Mouse (Mus musculus) kidney, adult 2 months (tissue): Measurements from ENCODE around the gene P2ry6. TPM values are rescaled to one million over a fixed set of nuclear protein-coding genes. Genes with fewer than 3 reads are reported as not detected.

Source experiments
- DNase-seq: peaks from one replicate; pipeline ENCODE4 v3.0.0; 2021
- H3K27ac ChIP-seq: fragments of 200-500 bp; 2 replicates; pipeline ENCODE4 v1.5.1; 2012; ENCODE audit warnings: low read depth, low read length, control low read depth, inconsistent platforms; ENCODE audit not compliant: insufficient read depth
- H3K27me3 ChIP-seq: fragments of 200-500 bp; replicated peaks from 2 replicates; pipeline ENCODE4 v1.6.1; 2012; ENCODE audit warnings: mild to moderate bottlenecking, moderate library complexity, low read length, inconsistent platforms; ENCODE audit not compliant: control insufficient read depth, insufficient read depth
- H3K36me3 ChIP-seq: fragments of 200-500 bp; 2 replicates; pipeline ENCODE4 v1.6.1; 2012; ENCODE audit warnings: mild to moderate bottlenecking, moderate library complexity, low read length, inconsistent platforms; ENCODE audit not compliant: control insufficient read depth, insufficient read depth
- H3K4me1 ChIP-seq: fragments of 200-500 bp; 2 replicates; pipeline ENCODE4 v1.6.1; 2011; ENCODE audit warnings: low read length; ENCODE audit not compliant: control insufficient read depth, insufficient read depth
- H3K4me3 ChIP-seq: fragments of 200-500 bp; 2 replicates; pipeline ENCODE4 v1.5.1; 2011; ENCODE audit warnings: mild to moderate bottlenecking, low read depth, low read length, control low read depth; ENCODE audit not compliant: insufficient read depth
- CTCF ChIP-seq: fragments of 200-500 bp; conservative IDR thresholded peaks from 2 replicates; pipeline ENCODE4 v1.5.1; 2011; ENCODE audit warnings: low read depth, mild to moderate bottlenecking, control low read depth, low read length, moderate library complexity, mixed read lengths; ENCODE audit not compliant: insufficient read depth, insufficient read length
- POLR2A ChIP-seq: fragments of 200-500 bp; IDR thresholded peaks from one replicate; pipeline ENCODE4 v1.6.1; 2011; ENCODE audit warnings: low read depth, low read length, control low read depth
- WGBS: fragments of 180-500 bp; shearing (Covaris S2); methylation state at CpG from one replicate; pipeline ENCODE4 v1.1.7; 2018; 5-methylcytosine and 5-hydroxymethylcytosine counted together
- polyA plus RNA-seq: library from polyadenylated mRNA; depleted of rRNA; stranded (reverse); fragments of >200 nt; gene quantifications from 2 replicates; pipeline ENCODE4 v1.2.3, GENCODE M21; 2012

The P2ry6 gene
- polyA plus RNA-seq, 1 experiment = 7.6 TPM

DNA sequence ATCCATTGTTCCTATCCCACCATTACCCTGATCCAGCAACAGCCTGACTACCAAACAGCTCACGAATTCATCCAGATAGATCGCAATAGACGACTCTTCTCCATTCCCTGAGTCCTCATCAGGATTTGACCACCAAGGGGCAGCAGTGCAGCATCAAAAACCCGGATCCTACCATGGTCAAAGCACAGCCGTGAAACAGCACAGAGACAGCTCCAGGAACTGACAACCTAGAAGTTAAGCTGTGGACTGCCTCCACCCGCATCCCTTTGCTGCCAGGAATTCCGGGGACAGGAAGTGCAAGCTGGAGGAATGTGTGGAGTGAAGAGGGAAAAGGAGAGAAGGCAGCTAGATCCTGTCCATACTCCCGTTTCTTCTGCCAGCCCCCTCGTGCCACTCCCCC is 13.6 kb upstream of the P2ry6 start:
- DNase-seq = peak; percentile 85
- Histone ChIP-seq H3K4me3 (no peak overlapping the region), H3K27ac (no peak overlapping the region), H3K4me1 (peaks cover 18% of the 10 kb centered on the region), H3K27me3 (no peaks in the 10 kb centered on the region), H3K36me3 (no peaks in the 10 kb centered on the region)
- WGBS = 15% methylated on average over 9 of the region's 9 CpGs
- TF ChIP-seq POLR2A = no peak
- TF ChIP-seq CTCF = peak; percentile 89

GRCm38 (mm10) chr7:100984452-100985395 is 10.3 kb upstream of the P2ry6 start:
- Histone ChIP-seq H3K4me1 (peaks cover 13% of the 10 kb centered on the region), H3K27me3 (no peaks in the 10 kb centered on the region), H3K36me3 (no peaks in the 10 kb centered on the region), H3K4me3 (no peak overlapping the region), H3K27ac (peak overlapping the region; percentile 49; the same call in 1 of the 2 replicates)
- peak; percentile 60 for DNase-seq
- WGBS = 41% methylated on average over 21 of the region's 21 CpGs
- TF ChIP-seq POLR2A = no peak

- Histone ChIP-seq H3K4me3 (no peak overlapping the region), H3K4me1 (peaks cover 3% of the 10 kb centered on the region), H3K36me3 (no peaks in the 10 kb centered on the region), H3K27me3 (no peaks in the 10 kb centered on the region), H3K27ac (no peak overlapping the region)
- TF ChIP-seq CTCF (no peak), POLR2A (no peak)
- WGBS = 28% methylated on average over 2 of the region's 2 CpGs
- DNase-seq = peak; percentile 70
Measured at GRCm38 (mm10) chr7:100979175-100979574, 4.7 kb upstream of the P2ry6 start.

GRCm38 (mm10) chr7:100978171-100978570 is 3.7 kb upstream of the P2ry6 start:
- 77% methylated on average over 5 of the region's 5 CpGs for WGBS
- no peak overlapping the region for H3K27ac ChIP-seq

DNA sequence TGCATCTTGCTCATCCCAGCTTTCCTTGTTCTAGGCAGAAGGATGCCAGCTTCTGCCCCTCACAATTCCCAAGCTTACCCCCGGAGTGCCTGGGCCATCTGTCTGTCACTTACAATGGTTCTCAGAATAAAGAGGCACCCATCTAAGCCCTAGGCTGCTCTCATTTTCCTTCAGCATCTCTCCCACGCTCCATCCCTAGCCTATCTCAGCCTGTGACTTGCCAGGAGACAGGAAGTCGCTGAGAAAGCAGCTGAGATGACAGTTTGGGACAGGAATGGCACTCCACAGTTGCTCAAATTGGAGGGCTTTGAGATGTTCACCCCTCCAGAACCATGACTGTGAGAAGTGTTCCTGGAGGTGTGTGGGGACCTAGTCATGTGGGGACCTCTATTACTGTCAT is 1.6 kb downstream of the P2ry6 start:
- Histone ChIP-seq H3K4me1 (no peaks in the 10 kb centered on the region), H3K4me3 (no peak overlapping the region), H3K27me3 (no peaks in the 10 kb centered on the region; the same call in 1 of the 2 replicates), H3K27ac (no peak overlapping the region), H3K36me3 (no peaks in the 10 kb centered on the region)
- TF ChIP-seq CTCF = no peak
- no peak for TF ChIP-seq POLR2A
- no peak for DNase-seq
- WGBS = 71% methylated on average over 3 of the region's 3 CpGs

More at GRCm38 (mm10) chr7:100978171-100978570, 3.7 kb upstream of the P2ry6 start:
- TF ChIP-seq POLR2A (no peak), CTCF (no peak)
- Histone ChIP-seq H3K4me1 (peaks cover 3% of the 10 kb centered on the region; the same call in 1 of the 2 replicates), H3K36me3 (no peaks in the 10 kb centered on the region), H3K4me3 (no peak overlapping the region), H3K27me3 (no peaks in the 10 kb centered on the region)
- no peak for DNase-seq

DNA sequence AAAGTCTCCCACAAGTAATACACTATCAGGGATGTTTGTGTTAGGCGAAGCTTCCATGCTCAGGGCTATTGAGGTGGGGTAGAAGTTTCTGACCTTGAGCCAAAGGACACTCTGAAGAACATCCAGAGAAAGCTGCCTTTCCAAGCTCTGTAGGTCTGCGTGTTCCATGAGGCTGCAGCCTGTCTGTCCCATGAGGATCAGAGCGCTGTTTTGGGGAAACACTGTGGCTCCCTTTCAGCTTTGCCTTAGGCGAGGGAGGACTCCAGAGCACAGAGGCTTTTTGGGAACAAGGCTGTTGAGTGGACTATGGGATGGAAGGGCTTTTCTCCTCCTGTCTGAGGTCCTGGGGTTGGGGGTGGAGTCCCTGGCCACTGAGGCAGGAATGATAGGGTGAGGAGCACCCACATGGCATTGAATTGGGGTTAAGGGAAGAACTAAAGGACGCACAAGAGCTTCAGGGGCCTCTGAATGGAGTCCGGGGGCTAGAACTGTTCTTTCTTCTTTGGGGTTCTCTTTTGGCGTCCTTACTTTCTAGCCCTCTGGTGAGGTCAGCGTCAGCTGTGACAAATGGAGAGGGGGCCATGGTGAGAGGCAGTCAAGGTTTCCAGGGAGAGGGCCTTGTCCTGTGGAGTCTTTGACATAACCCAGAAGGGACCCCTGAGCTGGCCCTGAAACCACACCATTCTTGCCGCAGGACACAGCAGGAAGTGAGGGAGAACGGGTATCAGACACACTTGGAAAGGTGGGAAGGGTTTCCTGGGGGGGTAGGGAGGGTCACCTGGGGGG is 5.4 kb downstream of the P2ry6 start:
- no peaks in the 10 kb centered on the region; the same call in 1 of the 2 replicates for H3K27me3 ChIP-seq
- TF ChIP-seq CTCF = no peak
- TF ChIP-seq POLR2A = no peak
- 90% methylated on average over 10 of the region's 10 CpGs for WGBS
- no peak for DNase-seq
- H3K4me1 ChIP-seq = no peaks in the 10 kb centered on the region
- no peaks in the 10 kb centered on the region for H3K36me3 ChIP-seq
- H3K27ac ChIP-seq = no peak overlapping the region
- H3K4me3 ChIP-seq = no peak overlapping the region

- WGBS = 77% methylated on average over 6 of the region's 6 CpGs
- H3K27ac ChIP-seq = no peak overlapping the region
- no peaks in the 10 kb centered on the region; the same call in 1 of the 2 replicates for H3K27me3 ChIP-seq
- H3K4me1 ChIP-seq = no peaks in the 10 kb centered on the region
- H3K4me3 ChIP-seq = no peak overlapping the region
- no peak for DNase-seq
- no peaks in the 10 kb centered on the region for H3K36me3 ChIP-seq
- no peak for TF ChIP-seq POLR2A
- TF ChIP-seq CTCF = no peak
Measured at GRCm38 (mm10) chr7:100968376-100968775, 6.1 kb downstream of the P2ry6 start.
